Mouse (Mus musculus) lung, adult 10 weeks (tissue): Measurements from ENCODE around the gene Gm16434. TPM values are rescaled to one million over a fixed set of nuclear protein-coding genes. Genes with fewer than 3 reads are reported as not detected.

Source experiments
- polyA plus RNA-seq: library from polyadenylated mRNA; stranded (reverse); fragments of 350-450 nt; fragmentation: Illumina TruSeq; extraction: RNeasy Lipid Tissue Mini Kit (QIAGEN cat#74804); gene quantifications from one replicate; pipeline ENCODE4 v1.2.3, GENCODE M21; 2014; ENCODE audit warnings: low read depth, low replicate concordance; ENCODE audit not compliant: insufficient read depth

Gene Gm16434
- not detected for polyA plus RNA-seq

GRCm38 (mm10) chr14:7194440-7194839 lies at the start of gene Gm16434:
Gm16434 (minus strand) TSS chr14:7194540.

DNA sequence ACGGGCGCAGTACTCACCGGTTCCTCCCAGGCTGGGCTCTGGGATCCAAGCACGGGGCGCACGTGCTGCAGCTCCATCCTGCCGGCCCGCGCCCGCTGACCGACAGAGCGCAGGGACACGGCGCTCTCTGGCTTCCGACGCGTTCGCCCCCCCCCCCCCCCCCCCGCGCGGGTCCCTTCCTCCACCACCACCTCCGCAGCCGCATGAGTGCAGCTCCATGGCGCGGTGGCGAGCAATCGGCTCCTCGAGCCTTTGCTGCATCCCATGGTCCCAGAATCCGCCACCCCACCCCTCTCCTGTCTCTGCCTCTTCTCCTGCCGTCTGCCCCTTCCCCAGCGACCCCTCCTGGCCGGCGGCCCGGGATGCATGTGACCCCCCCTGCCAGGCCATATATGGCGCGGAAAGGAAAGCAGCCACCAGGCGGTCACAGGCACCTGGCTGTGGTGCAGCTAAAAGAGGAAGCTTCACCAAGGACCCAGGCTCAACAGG lies 19.8 kb downstream of the Gm16434 start, which contains the start of gene Gm3512:
Gm3512 (minus strand) TSS at position 51 of the 489 bp plus-strand sequence.

Other genes starting within 250 kb of the Gm16434 start
- not detected for gene Gm6356, start 220.7 kb downstream of the Gm16434 start, polyA plus RNA-seq
- not detected for gene Gm10406, start 167.1 kb downstream of the Gm16434 start, polyA plus RNA-seq
- gene Gm3685, start 149.6 kb downstream of the Gm16434 start, polyA plus RNA-seq, result not detected
- not detected for gene Gm3696, start 93.9 kb downstream of the Gm16434 start, polyA plus RNA-seq
- gene Gm6676, start 69.1 kb downstream of the Gm16434 start, polyA plus RNA-seq, result not detected
- 0.79 TPM for gene Gm3512, start 20.0 kb downstream of the Gm16434 start, polyA plus RNA-seq
- not detected for gene Gm3727, start 70.2 kb upstream of the Gm16434 start, polyA plus RNA-seq
- gene Gm3739, start 120.5 kb upstream of the Gm16434 start, polyA plus RNA-seq, result not detected
- not detected for gene Gm5797, start 137.9 kb upstream of the Gm16434 start, polyA plus RNA-seq
- gene Gm8374, start 170.6 kb upstream of the Gm16434 start, polyA plus RNA-seq, result not detected